Mouse (Mus musculus) ES-Bruce4 (cell line): ENCODE data around the gene Ctu2. TPM values are rescaled to one million over a fixed set of nuclear protein-coding genes. Genes with fewer than 3 reads are reported as not detected.

Source experiments
- H3K27ac ChIP-seq: 2 replicates; pipeline ENCODE4 v1.5.1; 2012; ENCODE audit warnings: low read length, inconsistent platforms; ENCODE audit not compliant: insufficient read depth
- H3K27me3 ChIP-seq: 2 replicates; pipeline ENCODE4 v1.6.1; 2012; ENCODE audit warnings: mild to moderate bottlenecking, low read length, inconsistent platforms; ENCODE audit not compliant: control insufficient read depth, poor library complexity, insufficient read depth, severe bottlenecking
- H3K36me3 ChIP-seq: 2 replicates; pipeline ENCODE4 v1.6.1; 2012; ENCODE audit warnings: inconsistent platforms, mild to moderate bottlenecking, low read length, moderate library complexity; ENCODE audit not compliant: control insufficient read depth, poor library complexity, insufficient read depth, severe bottlenecking
- H3K4me1 ChIP-seq: one replicate; pipeline ENCODE4 v1.8.1; 2011; ENCODE audit warnings: low read length; ENCODE audit not compliant: control insufficient read depth, insufficient read depth
- H3K4me3 ChIP-seq: 2 replicates; pipeline ENCODE4 v1.5.1; 2011; ENCODE audit warnings: low read depth, mild to moderate bottlenecking, low read length
- H3K9ac ChIP-seq: 2 replicates; pipeline ENCODE4 v1.6.1; 2012; ENCODE audit warnings: low read depth, mild to moderate bottlenecking, inconsistent platforms; ENCODE audit not compliant: poor library complexity, severe bottlenecking
- H3K9me3 ChIP-seq: replicated peaks from 2 replicates; pipeline ENCODE4 v1.6.1; 2012; ENCODE audit warnings: mild to moderate bottlenecking, low read length, inconsistent platforms; ENCODE audit not compliant: control insufficient read depth, poor library complexity, insufficient read depth, severe bottlenecking
- CTCF ChIP-seq: IDR thresholded peaks from one replicate; pipeline ENCODE4 v1.8.1; 2011; ENCODE audit warnings: low read depth, low read length
- EP300 ChIP-seq: IDR thresholded peaks from 2 replicates; pipeline ENCODE4 v1.6.1; 2011; ENCODE audit warnings: low read depth, low read length; ENCODE audit not compliant: insufficient read depth
- POLR2A ChIP-seq: IDR thresholded peaks from one replicate; pipeline ENCODE4 v1.8.1; 2011; ENCODE audit warnings: low read length; ENCODE audit not compliant: insufficient read depth
- polyA plus RNA-seq: library from polyadenylated mRNA; stranded (reverse); fragments of >200 nt; gene quantifications from 2 replicates; pipeline ENCODE4 v1.2.4, GENCODE M21; 2011; ENCODE audit warnings: low read depth; ENCODE audit not compliant: missing spikeins, insufficient read depth, insufficient read length

The Ctu2 gene
- polyA plus RNA-seq, 1 experiment, result 44.2 TPM

DNA sequence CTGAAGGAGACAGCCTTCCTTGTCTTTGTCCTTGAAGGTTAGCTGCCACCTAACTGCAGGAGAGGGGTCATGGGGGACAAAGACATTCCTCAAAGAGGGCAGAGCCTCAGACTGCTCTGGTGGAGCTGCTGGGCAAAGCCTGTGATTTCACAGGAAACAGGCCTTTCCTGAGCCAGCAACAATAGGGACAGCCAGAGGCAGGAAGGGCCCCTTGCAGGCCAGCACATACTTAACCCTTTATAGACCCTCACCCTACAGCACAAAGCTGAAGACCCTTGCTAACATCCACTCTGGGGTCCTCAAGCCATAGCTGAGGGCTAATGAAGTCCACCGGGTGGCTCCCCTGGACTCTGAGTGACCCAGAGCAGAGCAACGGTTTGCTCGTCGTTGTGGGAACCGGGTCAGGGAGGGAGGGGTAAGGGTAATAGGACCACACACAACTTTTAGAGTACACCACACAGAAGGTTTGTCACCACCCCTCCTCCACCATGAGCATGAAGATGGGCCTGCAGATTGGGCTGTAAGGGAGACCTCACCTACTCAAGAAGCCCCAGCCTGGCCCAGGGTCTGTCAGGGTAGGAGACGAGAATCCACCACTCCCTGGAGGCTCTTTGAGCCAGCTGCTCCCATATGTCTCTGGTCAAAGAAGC is 41.7 kb downstream of the Ctu2 start:
- Histone ChIP-seq H3K27me3 (no peaks in the 10 kb centered on the region), H3K4me3 (no peak overlapping the region), H3K9ac (no peak overlapping the region), H3K4me1 (peaks cover 17% of the 10 kb centered on the region), H3K36me3 (no peaks in the 10 kb centered on the region; the same call in 1 of the 2 replicates), H3K9me3 (no peaks in the 10 kb centered on the region), H3K27ac (peak overlapping the region; percentile 33)
- no peak for TF ChIP-seq EP300
- no peak for TF ChIP-seq CTCF
- TF ChIP-seq POLR2A, result no peak

DNA sequence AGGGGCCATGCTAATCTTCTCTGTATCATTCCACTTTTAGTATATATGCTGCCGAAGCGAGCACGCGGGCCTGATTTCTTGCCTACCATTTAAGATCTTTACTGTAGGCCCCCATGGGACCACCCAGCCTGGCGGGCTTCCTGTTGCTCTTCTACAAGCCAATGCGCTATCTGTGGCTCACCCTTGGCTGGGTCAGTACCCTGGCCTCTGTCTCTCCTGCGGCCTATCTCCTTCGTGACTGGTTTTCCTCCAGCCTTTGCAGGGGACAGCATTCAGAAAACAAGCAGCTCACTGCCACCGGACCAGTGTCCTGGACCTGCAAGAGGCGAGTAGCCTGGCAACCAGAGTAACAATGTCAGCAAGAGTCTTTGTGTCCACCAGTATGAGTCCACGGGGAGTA is 44.7 kb downstream of the Ctu2 start:
- TF ChIP-seq EP300 (no peak), CTCF (no peak), POLR2A (no peak)
- Histone ChIP-seq H3K27ac (peak overlapping the region; percentile 22), H3K4me1 (peaks cover 23% of the 10 kb centered on the region), H3K4me3 (no peak overlapping the region), H3K9me3 (no peaks in the 10 kb centered on the region), H3K36me3 (no peaks in the 10 kb centered on the region), H3K9ac (no peak overlapping the region; the same call in 1 of the 2 replicates), H3K27me3 (no peaks in the 10 kb centered on the region)

DNA sequence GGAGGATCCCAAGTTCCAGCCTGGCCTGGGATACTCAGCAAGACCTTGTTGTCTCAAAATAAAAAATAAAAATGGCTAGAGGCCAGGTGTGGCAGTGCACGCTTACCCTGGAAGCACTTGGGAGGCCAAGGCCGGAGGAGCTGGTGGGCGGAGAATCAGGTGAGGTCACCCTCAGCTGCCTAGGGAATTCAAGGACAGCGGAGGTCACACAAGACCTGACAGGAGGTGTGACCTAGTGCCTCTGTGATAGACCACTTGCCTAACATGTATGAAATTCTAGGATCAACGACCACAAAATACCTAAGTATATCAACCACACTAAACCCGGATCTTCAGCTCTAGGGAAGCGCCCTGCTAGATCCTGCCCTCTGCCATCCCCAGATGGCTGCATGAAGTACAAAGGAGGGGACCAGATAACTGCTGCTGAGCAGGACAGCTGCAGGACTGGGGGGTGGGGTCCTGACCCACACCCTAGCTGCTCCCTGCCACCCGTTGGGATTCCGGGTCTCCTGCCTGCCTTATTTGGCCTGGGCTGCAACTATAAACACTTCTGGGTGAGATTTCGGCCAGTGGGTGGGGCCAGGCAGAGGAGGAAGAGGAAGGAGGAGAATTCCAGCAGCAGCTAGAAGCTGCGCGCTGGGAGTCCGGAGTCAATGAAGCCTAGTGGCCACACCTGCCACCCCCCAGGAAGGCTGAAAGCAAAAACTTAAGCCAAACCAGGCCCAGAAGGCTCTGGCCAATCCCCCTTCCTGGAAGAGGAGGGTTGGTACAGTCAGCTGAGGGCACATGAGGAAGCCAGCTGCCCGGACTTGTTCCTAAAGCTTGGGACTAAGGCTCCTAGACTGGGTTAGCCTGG is 47.1 kb downstream of the Ctu2 start:
- H3K36me3 ChIP-seq, result no peaks in the 10 kb centered on the region
- no peaks in the 10 kb centered on the region for H3K9me3 ChIP-seq
- TF ChIP-seq POLR2A, result no peak
- peak; percentile 92 for TF ChIP-seq EP300
- no peaks in the 10 kb centered on the region for H3K27me3 ChIP-seq
- H3K4me1 ChIP-seq, result peaks cover 32% of the 10 kb centered on the region
- H3K9ac ChIP-seq, result peak overlapping the region; percentile 71
- peak overlapping the region; percentile 34 for H3K4me3 ChIP-seq
- H3K27ac ChIP-seq, result peak overlapping the region; percentile 97

DNA sequence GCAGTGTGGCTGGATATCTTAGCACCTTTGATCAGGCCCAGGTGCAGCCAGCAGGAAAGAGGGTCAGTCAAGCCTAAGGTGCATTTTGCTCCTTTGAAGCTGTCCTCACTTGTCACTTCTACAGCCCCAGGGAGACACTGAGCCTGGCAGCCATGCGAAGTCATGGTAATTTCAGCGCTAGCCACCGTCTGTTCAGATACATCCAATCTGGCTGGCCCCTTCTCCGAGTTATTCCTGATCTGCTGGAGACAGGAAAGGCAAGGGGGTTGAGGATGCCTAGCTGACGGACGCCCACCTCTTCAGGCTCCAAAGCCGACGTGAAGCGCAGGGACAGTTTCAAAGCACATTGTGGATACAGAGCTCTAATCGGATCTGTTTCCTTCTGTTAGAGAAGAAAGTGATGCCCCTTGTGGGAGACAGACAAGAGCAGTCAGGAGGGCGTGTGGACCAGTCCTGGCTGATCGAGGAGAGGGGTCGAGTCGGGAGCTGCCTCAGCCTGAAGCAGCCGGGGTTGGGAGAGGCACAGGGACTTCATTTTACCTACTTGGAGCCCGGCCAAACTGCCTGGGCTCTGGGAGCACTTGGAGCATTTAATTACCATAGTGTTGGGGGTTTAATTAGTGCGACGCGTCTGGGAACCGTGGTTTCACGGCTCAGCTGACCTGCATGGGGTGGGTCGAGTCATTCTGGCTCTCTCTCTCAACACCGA is 47.9 kb downstream of the Ctu2 start:
- H3K4me1 ChIP-seq, result peaks cover 29% of the 10 kb centered on the region
- no peak for TF ChIP-seq CTCF
- TF ChIP-seq EP300, result 0 out of 2 replicates have a peak, but pooled peaks have one; percentile 15
- no peaks in the 10 kb centered on the region for H3K36me3 ChIP-seq
- peak overlapping the region; percentile 97 for H3K27ac ChIP-seq
- H3K9ac ChIP-seq, result peak overlapping the region; percentile 71
- no peaks in the 10 kb centered on the region for H3K27me3 ChIP-seq
- H3K4me3 ChIP-seq, result peak overlapping the region; percentile 22
- H3K9me3 ChIP-seq, result no peaks in the 10 kb centered on the region

DNA sequence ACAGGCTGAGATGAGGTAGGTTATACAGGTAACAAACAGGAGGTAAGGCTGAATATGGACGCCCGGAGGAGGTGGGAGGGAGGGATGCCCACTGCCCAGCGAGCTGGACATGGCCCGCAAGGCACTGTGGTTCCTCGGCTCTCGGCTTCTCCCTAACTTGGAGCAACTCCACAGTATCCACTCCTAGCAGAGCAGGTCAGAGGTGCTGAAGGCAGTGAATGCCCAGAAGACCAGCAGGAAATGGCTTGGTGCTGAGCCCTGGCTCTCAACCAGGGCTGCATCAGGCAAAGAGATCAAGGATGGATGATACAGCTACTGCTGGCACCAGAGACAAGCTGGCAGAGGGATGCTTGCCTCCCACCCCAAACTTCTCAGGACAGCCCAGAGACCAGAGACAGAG is 48.6 kb downstream of the Ctu2 start:
- peak overlapping the region; percentile 71 for H3K9ac ChIP-seq

More for the DNA sequence above, 48.6 kb downstream of the Ctu2 start:
- no peaks in the 10 kb centered on the region for H3K36me3 ChIP-seq
- no peaks in the 10 kb centered on the region for H3K27me3 ChIP-seq
- H3K4me1 ChIP-seq, result peaks cover 27% of the 10 kb centered on the region
- peak overlapping the region; percentile 97 for H3K27ac ChIP-seq
- TF ChIP-seq CTCF (no peak), POLR2A (no peak), EP300 (no peak)
- H3K4me3 ChIP-seq, result peak overlapping the region; percentile 22; the same call in 1 of the 2 replicates
- no peaks in the 10 kb centered on the region for H3K9me3 ChIP-seq
